Mouse (Mus musculus): ENCODE measurements around the gene Gm10197.

Gene Gm10197

GRCm38 (mm10) chr19:53364551-53364950, 7.0 kb downstream of the Gm10197 start:
- in situ Hi-C loops (cut with MboI; ENCODE audit: unreplicated experiment in 2 of 2), result loop anchor here (5.0 kb wide), 1 partner anchor 117 kb away; no protein-coding TSS in a partner anchor

GRCm38 (mm10) chr19:53362967-53363366, 8.6 kb downstream of the Gm10197 start:
- in situ Hi-C loops (cut with MboI; ENCODE audit: unreplicated experiment in 2 of 2), result loop anchor here (5.0 kb wide), 1 partner anchor 116 kb away; no protein-coding TSS in a partner anchor

- in situ Hi-C loops (cut with MboI; ENCODE audit: unreplicated experiment in 2 of 2), result loop anchor here (5.0 kb wide), 1 partner anchor 113 kb away; no protein-coding TSS in a partner anchor
Observed at GRCm38 (mm10) chr19:53360265-53360958, 11.2 kb downstream of the Gm10197 start.

GRCm38 (mm10) chr19:53359160-53360033, 12.2 kb downstream of the Gm10197 start:
- in situ Hi-C loops (cut with MboI; ENCODE audit: unreplicated experiment in 2 of 2), result loop anchor here (5.0 kb wide), 1 partner anchor 112 kb away; no protein-coding TSS in a partner anchor

GRCm38 (mm10) chr19:53355065-53355464, 16.5 kb downstream of the Gm10197 start:
- in situ Hi-C loops (cut with MboI; ENCODE audit: unreplicated experiment in 2 of 2), result no loop called here

- in situ Hi-C loops (cut with MboI; ENCODE audit: unreplicated experiment in 2 of 2), result no loop called here
Observed at GRCm38 (mm10) chr19:53354271-53355000, 17.1 kb downstream of the Gm10197 start.

- in situ Hi-C loops (cut with MboI; ENCODE audit: unreplicated experiment in 2 of 2), result no loop called here
Observed at GRCm38 (mm10) chr19:53353864-53354263, 17.7 kb downstream of the Gm10197 start.

GRCm38 (mm10) chr19:53345766-53346165, 25.8 kb downstream of the Gm10197 start:
- in situ Hi-C loops (cut with MboI; ENCODE audit: unreplicated experiment in 2 of 2), result no loop called here

- in situ Hi-C loops (cut with MboI; ENCODE audit: unreplicated experiment in 2 of 2), result no loop called here
Observed at GRCm38 (mm10) chr19:53344062-53344461, 27.5 kb downstream of the Gm10197 start.

GRCm38 (mm10) chr19:53343174-53343881, 28.2 kb downstream of the Gm10197 start:
- in situ Hi-C loops (cut with MboI; ENCODE audit: unreplicated experiment in 2 of 2), result no loop called here

- in situ Hi-C loops (cut with MboI; ENCODE audit: unreplicated experiment in 2 of 2), result no loop called here
Observed at GRCm38 (mm10) chr19:53340423-53340822, 31.1 kb downstream of the Gm10197 start.

GRCm38 (mm10) chr19:53335241-53335640, 36.3 kb downstream of the Gm10197 start:
- in situ Hi-C loops (cut with MboI; ENCODE audit: unreplicated experiment in 2 of 2), result no loop called here

- in situ Hi-C loops (cut with MboI; ENCODE audit: unreplicated experiment in 2 of 2), result no loop called here
Observed at GRCm38 (mm10) chr19:53333730-53334129, 37.8 kb downstream of the Gm10197 start.

- in situ Hi-C loops (cut with MboI; ENCODE audit: unreplicated experiment in 2 of 2), result no loop called here
Observed at GRCm38 (mm10) chr19:53331882-53332500, 39.6 kb downstream of the Gm10197 start.

- in situ Hi-C loops (cut with MboI; ENCODE audit: unreplicated experiment in 2 of 2), result loop anchor here (5.0 to 10.0 kb wide), 2 partner anchors 83 to 225 kb away; no protein-coding TSS in a partner anchor
Observed at GRCm38 (mm10) chr19:53329992-53330381, 41.6 kb downstream of the Gm10197 start.

- in situ Hi-C loops (cut with MboI; ENCODE audit: unreplicated experiment in 2 of 2), result loop anchor here (5.0 to 10.0 kb wide), 2 partner anchors 82 to 225 kb away; no protein-coding TSS in a partner anchor
Observed at GRCm38 (mm10) chr19:53329221-53329991, 42.2 kb downstream of the Gm10197 start.

- in situ Hi-C loops (cut with MboI; ENCODE audit: unreplicated experiment in 2 of 2), result loop anchor here (5.0 to 10.0 kb wide), 2 partner anchors 81 to 223 kb away; no protein-coding TSS in a partner anchor
Observed at GRCm38 (mm10) chr19:53328116-53328515, 43.5 kb downstream of the Gm10197 start.

- in situ Hi-C loops (cut with MboI; ENCODE audit: unreplicated experiment in 2 of 2), result loop anchor here (5.0 to 10.0 kb wide), 2 partner anchors 78 to 221 kb away; no protein-coding TSS in a partner anchor
Observed at GRCm38 (mm10) chr19:53325578-53326295, 45.8 kb downstream of the Gm10197 start.
